Mouse (Mus musculus) brain, adult 10 weeks (tissue): ENCODE data around the gene Ophn1. TPM values are rescaled to one million over a fixed set of nuclear protein-coding genes. Genes with fewer than 3 reads are reported as not detected.

Experiments
- polyA plus RNA-seq: library from polyadenylated mRNA; stranded (reverse); fragments of 350-450 nt; fragmentation: Illumina TruSeq; extraction: RNeasy Lipid Tissue Mini Kit (QIAGEN cat#74804); gene quantifications from one replicate; pipeline ENCODE4 v1.2.3, GENCODE M21; 2015; ENCODE audit warnings: low read depth, low replicate concordance

The Ophn1 gene
- polyA plus RNA-seq, result 39.2 TPM

GRCm38 (mm10) chrX:98890406-98891116 is at the start of gene Ophn1:
TSS of gene Ophn1 (minus strand) at chrX:98891025.

GRCm38 (mm10) chrX:98936101-98936500 is 45.3 kb upstream of the Ophn1 start, which contains the start of gene Yipf6:
TSS of gene Yipf6 (plus strand) at chrX:98936316.

Other genes with a start within 250 kb of the Ophn1 start
- gene Yipf6, start 45.3 kb upstream of the Ophn1 start, polyA plus RNA-seq, result 29.4 TPM
- gene Stard8, start 112.2 kb upstream of the Ophn1 start, polyA plus RNA-seq, result 20.4 TPM
- gene Efnb1, start 245.1 kb upstream of the Ophn1 start, polyA plus RNA-seq, result 7.4 TPM